Mouse (Mus musculus) megakaryocyte, embryonic 14.5 days (primary cell): ENCODE data around the gene Prr5l. TPM values are rescaled to one million over a fixed set of nuclear protein-coding genes. Genes with fewer than 3 reads are reported as not detected.

Experiments
- H3K27me3 ChIP-seq: replicated peaks from 2 replicates; pipeline ENCODE3; 2012; ENCODE audit warnings: inconsistent platforms
- H3K36me3 ChIP-seq: replicated peaks from 2 replicates; pipeline ENCODE3; 2012; ENCODE audit warnings: low read length, inconsistent platforms, mixed read lengths
- H3K4me1 ChIP-seq: 2 replicates; pipeline ENCODE4 v1.6.1; 2012; ENCODE audit warnings: inconsistent platforms
- H3K4me3 ChIP-seq: replicated peaks from 2 replicates; pipeline ENCODE3; 2012; ENCODE audit warnings: moderate library complexity, mild to moderate bottlenecking, inconsistent platforms
- H3K9me3 ChIP-seq: 2 replicates; pipeline ENCODE4 v1.6.1; 2012; ENCODE audit warnings: inconsistent platforms
- FLI1 ChIP-seq: IDR thresholded peaks from 2 replicates; pipeline ENCODE4 v1.6.1; 2012; ENCODE audit warnings: low read length, inconsistent platforms, mixed read lengths
- GATA1 ChIP-seq: IDR thresholded peaks from 3 replicates; pipeline ENCODE4 v1.6.1; 2012; ENCODE audit warnings: mixed read lengths, low read length, inconsistent platforms, borderline replicate concordance
- polyA plus RNA-seq: library from polyadenylated mRNA; stranded (reverse); fragments of >175 nt; gene quantifications from 2 replicates; pipeline ENCODE4 v1.2.3, GENCODE M21; 2012; ENCODE audit warnings: low replicate concordance; ENCODE audit not compliant: insufficient read depth

Gene Prr5l
- polyA plus RNA-seq, 1 experiment = 44.1 TPM

DNA sequence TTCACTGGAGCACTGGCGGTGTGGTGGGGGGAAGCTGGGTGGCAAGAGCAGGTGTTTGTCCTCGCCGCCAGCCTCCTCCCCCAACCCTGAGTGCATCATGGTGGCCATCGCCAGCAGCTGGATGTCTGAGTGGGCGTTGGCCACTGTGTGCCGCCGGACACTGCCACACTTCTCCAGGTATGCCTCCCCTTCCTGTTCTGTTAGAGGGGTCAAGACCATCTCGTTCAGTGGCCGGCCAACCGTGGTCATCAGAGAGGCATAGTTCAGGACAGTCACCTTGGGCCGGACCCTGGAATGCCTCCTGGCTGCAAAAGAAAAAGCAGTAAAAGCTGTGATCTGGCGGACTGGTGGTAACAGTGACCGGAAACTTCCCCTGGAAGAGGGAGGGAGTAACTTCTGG lies 165.7 kb downstream of the Prr5l start:
- Histone ChIP-seq H3K36me3 (peaks cover 82% of the 10 kb centered on the region), H3K4me3 (no peak overlapping the region), H3K4me1 (peaks cover 17% of the 10 kb centered on the region), H3K9me3 (no peaks in the 10 kb centered on the region), H3K27me3 (no peaks in the 10 kb centered on the region)
- TF ChIP-seq FLI1 (no peak), GATA1 (no peak)

DNA sequence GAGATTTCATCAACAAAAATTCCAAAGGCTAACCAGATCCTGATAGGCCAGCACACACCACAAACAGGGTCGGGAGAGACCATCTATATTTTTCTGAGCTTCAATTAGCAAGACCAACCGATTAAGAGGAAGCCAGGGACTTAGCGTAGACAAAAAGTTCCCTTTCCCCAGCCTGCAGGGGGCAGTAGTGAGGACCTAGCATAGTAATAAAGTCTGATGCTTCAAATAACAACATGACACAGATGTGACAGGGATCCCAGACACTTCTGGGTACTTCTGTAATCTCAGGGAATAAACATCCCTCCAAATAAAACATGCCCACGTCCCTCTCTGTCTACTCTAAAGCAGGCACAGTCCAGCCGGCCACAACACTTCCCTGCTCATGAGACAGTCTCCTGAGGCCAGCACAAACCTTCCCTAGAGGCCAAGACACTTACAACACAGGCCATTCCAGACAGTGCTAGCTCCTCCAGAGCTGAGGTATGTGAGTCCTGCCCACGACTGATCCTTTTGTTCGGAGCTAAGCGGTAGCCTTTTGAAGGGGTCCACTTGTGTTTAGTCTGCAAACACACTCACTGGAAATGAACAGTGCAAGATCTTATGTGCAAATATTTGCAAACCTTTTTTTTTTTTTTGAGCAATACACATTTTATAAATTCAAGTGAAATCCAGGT lies 167.0 kb downstream of the Prr5l start:
- H3K36me3 ChIP-seq = peaks cover 69% of the 10 kb centered on the region
- H3K9me3 ChIP-seq = no peaks in the 10 kb centered on the region
- no peak overlapping the region for H3K4me3 ChIP-seq
- peaks cover 20% of the 10 kb centered on the region; the same call in 1 of the 2 replicates for H3K4me1 ChIP-seq
- H3K27me3 ChIP-seq = no peaks in the 10 kb centered on the region
- no peak for TF ChIP-seq FLI1
- TF ChIP-seq GATA1 = no peak

DNA sequence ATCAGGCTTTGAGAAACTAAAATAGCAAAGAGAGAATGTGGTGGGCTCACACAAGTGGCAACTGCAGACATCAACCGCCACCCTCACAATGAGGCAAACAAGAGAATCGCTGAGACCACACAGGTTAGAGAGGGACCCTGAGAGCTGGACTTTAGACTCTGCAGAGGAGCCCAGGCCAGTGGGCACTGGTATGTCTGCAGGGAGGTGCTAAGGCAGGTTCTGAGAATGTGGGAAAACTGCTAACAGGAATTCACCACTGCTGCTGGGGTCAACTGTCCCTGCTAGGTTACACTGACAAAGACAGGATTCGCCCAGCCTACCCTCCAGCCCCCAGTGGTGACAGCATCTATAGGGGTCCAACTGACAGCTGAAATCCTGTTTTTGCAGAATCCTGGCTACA lies 171.2 kb downstream of the Prr5l start:
- H3K9me3 ChIP-seq = no peaks in the 10 kb centered on the region
- no peak overlapping the region for H3K4me3 ChIP-seq
- TF ChIP-seq FLI1 = no peak
- TF ChIP-seq GATA1 = no peak
- peaks cover 3% of the 10 kb centered on the region for H3K27me3 ChIP-seq
- H3K4me1 ChIP-seq = peaks cover 16% of the 10 kb centered on the region; the same call in 1 of the 2 replicates
- H3K36me3 ChIP-seq = peaks cover 27% of the 10 kb centered on the region

DNA sequence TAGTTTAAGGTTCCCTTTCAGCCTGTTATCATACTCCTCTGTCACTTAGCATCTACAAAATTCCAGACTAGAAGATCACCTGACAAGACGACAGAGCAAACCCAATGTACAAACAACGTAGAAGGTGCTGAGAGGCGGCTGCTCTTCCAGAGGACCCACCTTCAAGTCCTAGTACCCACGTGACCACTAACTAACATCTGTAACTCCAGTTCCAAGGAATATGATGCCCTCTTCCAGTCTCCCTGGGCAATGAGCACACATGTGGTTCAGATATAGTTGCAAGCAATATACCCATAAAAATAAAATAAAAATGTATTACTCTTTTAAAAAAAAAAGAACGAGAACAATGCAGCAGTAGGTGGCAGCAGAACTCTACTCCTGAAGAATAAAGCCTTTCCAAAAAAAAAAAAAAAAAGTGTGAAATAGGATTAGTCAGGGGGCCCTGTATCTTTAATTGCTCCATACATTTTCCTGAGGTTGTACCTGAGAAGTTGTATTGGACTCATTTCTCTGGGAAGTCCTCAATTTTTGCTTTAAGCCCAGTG lies 176.8 kb downstream of the Prr5l start:
- H3K4me3 ChIP-seq = no peak overlapping the region
- H3K9me3 ChIP-seq = no peaks in the 10 kb centered on the region
- peaks cover 1% of the 10 kb centered on the region for H3K36me3 ChIP-seq
- TF ChIP-seq FLI1 (no peak), GATA1 (no peak)
- H3K4me1 ChIP-seq = peaks cover 15% of the 10 kb centered on the region
- peaks cover 5% of the 10 kb centered on the region for H3K27me3 ChIP-seq

DNA sequence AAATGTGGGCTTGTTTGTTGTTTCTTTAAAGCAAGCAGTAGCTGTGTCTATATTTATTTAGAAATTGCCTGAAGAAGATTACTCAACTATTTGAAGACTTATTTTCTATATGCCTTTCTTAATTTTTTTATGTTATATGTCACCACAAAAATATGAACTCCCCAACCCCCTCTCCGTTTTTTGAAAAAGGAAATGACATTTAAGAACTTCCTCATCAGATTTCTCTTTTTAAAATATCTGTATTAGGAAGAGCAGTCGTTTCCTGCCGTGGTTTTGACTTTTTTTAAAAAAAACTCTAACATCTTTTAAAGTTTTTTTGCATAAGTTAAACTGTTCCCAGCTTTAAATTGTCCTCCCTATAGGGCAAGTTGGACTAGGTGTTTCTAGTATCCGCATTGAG lies 183.5 kb downstream of the Prr5l start:
- no peaks in the 10 kb centered on the region for H3K9me3 ChIP-seq
- peaks cover 55% of the 10 kb centered on the region for H3K36me3 ChIP-seq
- no peaks in the 10 kb centered on the region for H3K27me3 ChIP-seq
- peaks cover 45% of the 10 kb centered on the region for H3K4me1 ChIP-seq
- no peak overlapping the region for H3K4me3 ChIP-seq
- TF ChIP-seq FLI1 (no peak), GATA1 (no peak)

DNA sequence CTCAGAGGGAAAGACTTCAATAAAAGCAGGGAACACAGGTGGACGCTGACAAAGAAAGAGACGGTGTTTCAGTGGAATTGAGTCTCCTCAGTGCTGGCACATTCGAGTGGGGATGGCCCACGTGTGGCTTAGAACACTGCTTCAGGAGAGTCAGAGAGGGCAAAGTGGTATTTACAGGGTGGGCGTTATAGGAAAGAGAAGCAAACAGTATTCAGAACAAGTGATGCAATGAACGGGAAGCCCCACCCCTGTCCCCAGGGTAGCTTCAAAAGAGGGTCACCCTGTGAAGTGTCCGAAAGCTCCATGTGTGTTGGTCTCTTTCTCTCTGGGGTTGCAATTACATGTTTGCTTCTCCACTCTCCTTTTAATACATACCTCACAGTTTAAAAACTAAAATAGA lies 187.2 kb downstream of the Prr5l start:
- peaks cover 39% of the 10 kb centered on the region for H3K4me1 ChIP-seq
- H3K9me3 ChIP-seq = no peaks in the 10 kb centered on the region
- no peak for TF ChIP-seq FLI1
- no peak for TF ChIP-seq GATA1
- no peak overlapping the region for H3K4me3 ChIP-seq
- no peaks in the 10 kb centered on the region for H3K27me3 ChIP-seq
- H3K36me3 ChIP-seq = peaks cover 83% of the 10 kb centered on the region

DNA sequence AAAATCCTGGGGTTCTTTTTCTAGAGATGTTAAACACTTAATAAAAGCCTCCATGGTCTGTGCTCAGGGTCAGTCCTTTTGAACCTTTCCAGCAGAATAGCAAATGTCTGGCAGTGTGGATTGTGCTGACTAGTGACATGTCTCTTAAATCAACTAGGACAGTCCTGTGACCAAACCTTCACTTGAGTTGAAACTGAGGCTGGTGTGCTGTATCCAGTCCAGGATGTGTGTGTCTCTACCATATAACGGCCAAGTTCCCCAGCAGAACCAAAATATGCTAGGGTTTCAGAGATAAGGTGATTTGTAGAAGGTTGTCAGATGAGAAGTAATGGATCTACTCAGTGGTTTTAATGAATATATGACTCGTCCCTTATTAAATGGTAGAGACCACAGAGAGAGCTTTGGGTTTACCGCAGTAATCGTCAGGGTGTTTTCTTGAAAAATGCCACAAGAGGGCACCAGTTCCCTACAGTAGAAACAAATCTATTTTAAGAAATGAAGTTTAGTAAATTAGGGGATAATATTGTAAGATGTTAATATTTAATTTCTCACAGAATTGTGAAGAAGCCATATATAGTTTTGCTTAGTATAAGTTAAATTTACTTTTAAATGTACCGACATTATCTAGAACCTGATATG lies 189.1 kb downstream of the Prr5l start:
- TF ChIP-seq GATA1 (no peak), FLI1 (no peak)

DNA sequence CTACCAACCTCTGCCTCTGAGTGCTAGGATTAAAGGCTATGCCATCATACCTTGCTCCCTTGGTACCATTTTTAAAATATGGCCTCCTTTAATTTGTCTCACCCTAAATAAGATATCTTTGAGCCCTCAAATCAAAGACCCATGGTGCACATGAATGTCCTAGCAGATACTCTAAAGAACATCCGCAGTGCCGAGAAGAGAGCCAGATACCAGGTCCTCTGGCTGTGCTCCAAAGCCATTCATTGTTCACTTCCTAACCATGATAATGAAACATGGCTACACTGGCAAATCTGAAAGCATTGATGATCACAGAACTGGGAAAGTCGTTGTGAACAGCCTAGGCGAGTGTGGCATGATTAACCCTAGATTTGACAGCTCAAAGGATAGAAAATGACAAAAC lies 189.8 kb downstream of the Prr5l start:
- Histone ChIP-seq H3K36me3 (peaks cover 90% of the 10 kb centered on the region), H3K9me3 (no peaks in the 10 kb centered on the region), H3K4me1 (peaks cover 19% of the 10 kb centered on the region), H3K27me3 (no peaks in the 10 kb centered on the region), H3K4me3 (no peak overlapping the region)
- TF ChIP-seq FLI1 (no peak), GATA1 (no peak)

More for the DNA sequence above, 189.1 kb downstream of the Prr5l start:
- Histone ChIP-seq H3K9me3 (no peaks in the 10 kb centered on the region), H3K36me3 (peaks cover 90% of the 10 kb centered on the region), H3K4me1 (peaks cover 26% of the 10 kb centered on the region), H3K4me3 (no peak overlapping the region), H3K27me3 (no peaks in the 10 kb centered on the region)

DNA sequence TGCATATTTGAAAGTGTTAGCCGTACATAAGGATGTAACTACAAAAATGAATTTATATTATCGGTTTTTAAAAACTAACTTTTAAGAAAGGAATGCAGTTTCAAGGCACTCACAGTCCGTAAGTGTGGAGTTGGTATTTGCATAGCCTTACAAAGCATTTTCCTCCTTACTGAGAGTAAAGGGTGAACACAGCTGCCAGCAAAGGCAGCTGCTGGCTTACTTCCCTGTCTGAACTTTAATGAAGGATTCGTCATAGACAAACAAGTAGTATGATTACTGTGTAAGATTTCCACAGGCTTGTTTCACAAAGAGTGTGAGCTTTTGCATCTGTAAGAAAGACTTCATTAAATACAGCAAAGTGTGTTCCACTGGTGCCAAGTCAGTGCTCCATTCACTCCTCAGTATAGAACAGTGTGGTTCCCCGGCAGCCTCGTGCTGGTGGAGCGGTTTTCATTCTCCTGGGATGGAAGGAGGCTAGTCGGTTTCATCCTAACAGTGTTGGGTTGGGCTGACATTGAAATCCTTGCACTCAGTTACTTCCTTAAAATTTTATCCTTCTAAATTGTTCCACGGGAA lies 192.5 kb downstream of the Prr5l start:
- H3K9me3 ChIP-seq = no peaks in the 10 kb centered on the region
- H3K4me1 ChIP-seq = peaks cover 5% of the 10 kb centered on the region
- H3K4me3 ChIP-seq = no peak overlapping the region
- no peaks in the 10 kb centered on the region for H3K27me3 ChIP-seq
- H3K36me3 ChIP-seq = peaks cover 90% of the 10 kb centered on the region
- TF ChIP-seq FLI1 (no peak), GATA1 (no peak)

DNA sequence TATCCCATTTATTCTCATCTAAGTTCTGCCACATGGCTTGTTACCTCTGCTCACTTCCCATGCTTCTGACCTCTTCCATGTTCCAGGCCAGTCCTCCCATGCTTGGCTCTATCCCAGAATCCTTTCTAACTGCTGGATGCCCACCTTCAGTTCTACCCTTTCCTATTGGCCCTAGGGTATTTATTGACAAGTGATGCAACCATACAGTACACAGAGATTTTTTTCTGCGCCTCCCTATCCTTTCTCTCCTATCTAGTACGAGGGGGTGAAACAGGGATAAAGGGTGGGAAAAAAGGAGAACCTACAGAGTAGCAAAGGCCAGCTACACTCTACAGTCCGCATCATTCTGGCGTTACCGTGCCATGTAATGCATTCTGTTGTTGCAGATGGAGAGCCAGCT lies 194.8 kb downstream of the Prr5l start:
- no peaks in the 10 kb centered on the region for H3K27me3 ChIP-seq
- TF ChIP-seq GATA1 (no peak), FLI1 (no peak)
- peaks cover 97% of the 10 kb centered on the region for H3K36me3 ChIP-seq
- H3K9me3 ChIP-seq = no peaks in the 10 kb centered on the region
- no peak overlapping the region for H3K4me3 ChIP-seq
- H3K4me1 ChIP-seq = no peaks in the 10 kb centered on the region
